Mouse (Mus musculus) large intestine, adult 2 months (tissue): ENCODE data around the gene Trnau1ap. TPM values are rescaled to one million over a fixed set of nuclear protein-coding genes. Genes with fewer than 3 reads are reported as not detected.

ENCODE experiments used
- DNase-seq: peaks from one replicate; pipeline ENCODE4 v3.0.0-alpha.2; 2012; ENCODE audit warnings: low read depth, low spot score
- WGBS: fragments of 180-500 bp; shearing (Covaris S2); methylation state at CpG from one replicate; pipeline ENCODE4 v1.1.7; 2018; 5-methylcytosine and 5-hydroxymethylcytosine counted together
- polyA plus RNA-seq: library from polyadenylated mRNA; depleted of rRNA; stranded (reverse); fragments of >200 nt; gene quantifications from 2 replicates; pipeline ENCODE4 v1.2.3, GENCODE M21; 2012; rRNA removed

Gene Trnau1ap
- 13.5 and 19.6 TPM in 2 replicates for polyA plus RNA-seq

GRCm38 (mm10) chr4:132329115-132329834 is at the start of gene Trnau1ap:
Gene Trnau1ap (minus strand): TSS chr4:132329538.
- no peak for DNase-seq
- WGBS: under 1% methylated on average over 52 of the region's 52 CpGs

GRCm38 (mm10) chr4:132373820-132374219 is 44.5 kb upstream of the Trnau1ap start:
- WGBS: 89% methylated on average over 1 of the region's 1 CpGs
- DNase-seq: no peak

- no peak for DNase-seq
These were observed 40.8 kb upstream of the Trnau1ap start for GRCm38 (mm10) chr4:132369953-132370750.

GRCm38 (mm10) chr4:132367480-132368201 is 38.3 kb upstream of the Trnau1ap start:
- WGBS: 87% methylated on average over 18 of the region's 18 CpGs
- no peak for DNase-seq

More at GRCm38 (mm10) chr4:132369953-132370750, 40.8 kb upstream of the Trnau1ap start:
- 77% methylated on average over 8 of the region's 8 CpGs for WGBS

- DNase-seq: no peak
- 80% methylated on average over 13 of the region's 13 CpGs for WGBS
These were observed 36.2 kb upstream of the Trnau1ap start for GRCm38 (mm10) chr4:132365450-132366060.

- no peak for DNase-seq
- whole genome bisulfite sequencing: 97% methylated on average over 11 of the region's 11 CpGs
These were observed 34.1 kb upstream of the Trnau1ap start for GRCm38 (mm10) chr4:132363487-132363886.

GRCm38 (mm10) chr4:132359510-132359909 is 30.2 kb upstream of the Trnau1ap start:
- 88% methylated on average over 4 of the region's 4 CpGs for WGBS
- DNase-seq: no peak

- no peak for DNase-seq
- WGBS: 38% methylated on average over 12 of the region's 12 CpGs
These were observed 26.8 kb upstream of the Trnau1ap start for GRCm38 (mm10) chr4:132356170-132356569.

- no peak for DNase-seq
- WGBS: 82% methylated on average over 3 of the region's 3 CpGs
These were observed 26.1 kb upstream of the Trnau1ap start for GRCm38 (mm10) chr4:132355403-132355802.

GRCm38 (mm10) chr4:132354571-132354970 is 25.2 kb upstream of the Trnau1ap start:
- DNase-seq: no peak
- WGBS: 51% methylated on average over 4 of the region's 4 CpGs

- under 1% methylated on average over 31 of the region's 31 CpGs for WGBS
- no peak for DNase-seq
These were observed 24.1 kb upstream of the Trnau1ap start, which contains the start of gene Rcc1 for GRCm38 (mm10) chr4:132353481-132353885. Gene Rcc1 (minus strand): TSS chr4:132353605.

GRCm38 (mm10) chr4:132352739-132353138 is 23.4 kb upstream of the Trnau1ap start:
- DNase-seq: no peak
- WGBS: under 1% methylated on average over 14 of the region's 14 CpGs

GRCm38 (mm10) chr4:132351401-132351800 is 22.1 kb upstream of the Trnau1ap start:
- DNase-seq: no peak
- WGBS: 21% methylated on average over 1 of the region's 1 CpGs

- WGBS: 75% methylated on average over 3 of the region's 3 CpGs
- no peak for DNase-seq
These were observed 21.5 kb upstream of the Trnau1ap start for GRCm38 (mm10) chr4:132350854-132351253.

- WGBS: 69% methylated on average over 2 of the region's 2 CpGs
- no peak for DNase-seq
These were observed 20.9 kb upstream of the Trnau1ap start for GRCm38 (mm10) chr4:132350123-132350740.

- DNase-seq: no peak
These were observed 20.3 kb upstream of the Trnau1ap start for GRCm38 (mm10) chr4:132349495-132350122.

GRCm38 (mm10) chr4:132346661-132347060 is 17.3 kb upstream of the Trnau1ap start:
- DNase-seq: no peak
- 13% methylated on average over 3 of the region's 3 CpGs for WGBS

More at GRCm38 (mm10) chr4:132349495-132350122, 20.3 kb upstream of the Trnau1ap start:
- WGBS: 63% methylated on average over 3 of the region's 3 CpGs

- DNase-seq: no peak
- 26% methylated on average over 4 of the region's 4 CpGs for WGBS
These were observed 16.9 kb upstream of the Trnau1ap start for GRCm38 (mm10) chr4:132346261-132346660.

GRCm38 (mm10) chr4:132345843-132346212 is 16.5 kb upstream of the Trnau1ap start:
- DNase-seq: no peak
- 20% methylated on average over 5 of the region's 5 CpGs for WGBS
